Mouse (Mus musculus) intestine, embryonic 14.5 days (tissue): ENCODE results near the gene Anxa7. TPM values are rescaled to one million over a fixed set of nuclear protein-coding genes. Genes with fewer than 3 reads are reported as not detected.

ENCODE experiments used
- ATAC-seq: fragments of 200-750 bp; cut with Nextera tagmentation; replicated peaks from 2 replicates; pipeline ENCODE4 v1.8.0; 2017; ENCODE audit warnings: low read depth, moderate number of reproducible peaks, moderate TSS enrichment, moderate library complexity; ENCODE audit not compliant: low FRiP score, low TSS enrichment
- DNase-seq: peaks from one replicate; pipeline ENCODE4 v3.0.0-alpha.2; 2018; ENCODE audit warnings: low spot score
- H3K27ac ChIP-seq: fragments of 300-500 bp; sonication (generic); 2 replicates; pipeline ENCODE4 v1.5.1; 2014; ENCODE audit warnings: low read depth, mild to moderate bottlenecking, control low read depth
- H3K27me3 ChIP-seq: fragments of 300-500 bp; sonication (generic); replicated peaks from 2 replicates; pipeline ENCODE4 v1.6.1; 2014; ENCODE audit warnings: low read length, control low read depth; ENCODE audit not compliant: control insufficient read depth, insufficient read depth
- H3K36me3 ChIP-seq: fragments of 300-500 bp; sonication (generic); 2 replicates; pipeline ENCODE4 v1.6.1; 2014; ENCODE audit warnings: low read length, control low read depth; ENCODE audit not compliant: control insufficient read depth, insufficient read depth
- H3K4me1 ChIP-seq: fragments of 300-500 bp; sonication (generic); replicated peaks from 2 replicates; pipeline ENCODE4 v1.6.1; 2014; ENCODE audit warnings: low read length, control low read depth, mixed read lengths; ENCODE audit not compliant: control insufficient read depth, insufficient read depth
- H3K4me2 ChIP-seq: fragments of 300-500 bp; sonication (generic); 2 replicates; pipeline ENCODE4 v1.6.1; 2014; ENCODE audit warnings: low read length
- H3K4me3 ChIP-seq: fragments of 300-500 bp; sonication (generic); 2 replicates; pipeline ENCODE4 v1.5.1; 2014; ENCODE audit warnings: low read depth, low read length, control low read depth, mixed read lengths
- H3K9ac ChIP-seq: fragments of 300-500 bp; sonication (generic); 2 replicates; pipeline ENCODE4 v1.6.1; 2014; ENCODE audit warnings: mild to moderate bottlenecking, low read length
- H3K9me3 ChIP-seq: fragments of 300-500 bp; sonication (generic); 2 replicates; pipeline ENCODE4 v1.6.1; 2016; ENCODE audit warnings: low read length, control low read depth; ENCODE audit not compliant: control insufficient read depth
- WGBS: fragments of 180-500 bp; shearing (Covaris S2); extraction: QIAGEN DNeasy Blood & Tissue Kit; methylation state at CpG from one replicate; pipeline ENCODE4 v1.1.7; 2014; 5-methylcytosine and 5-hydroxymethylcytosine counted together
- polyA plus RNA-seq: library from polyadenylated mRNA; unstranded; fragments of >200 nt; fragmentation: Nextera tagmentation; extraction: Ambion mirVana; gene quantifications from 2 replicates; pipeline ENCODE4 v1.2.1, GENCODE M21; 2014

The Anxa7 gene
- polyA plus RNA-seq, 1 experiment from 2014 or later: 41.4 TPM

- Histone ChIP-seq H3K36me3 (peaks cover 17% of the 10 kb centered on the region; the same call in 1 of the 2 replicates), H3K4me2 (no peak overlapping the region), H3K4me1 (no peaks in the 10 kb centered on the region), H3K27me3 (no peaks in the 10 kb centered on the region), H3K9me3 (no peaks in the 10 kb centered on the region), H3K4me3 (no peak overlapping the region), H3K27ac (no peak overlapping the region), H3K9ac (no peak overlapping the region)
- ATAC-seq (no peak), DNase-seq (no peak)
- WGBS: 95% methylated on average over 5 of the region's 5 CpGs
Observed at GRCm38 (mm10) chr14:20452929-20453328, 27.0 kb downstream of the Anxa7 start.

- H3K4me2 ChIP-seq: peak within 1 kb of the TSS; percentile 78
- H3K9ac ChIP-seq: peak within 1 kb of the TSS; percentile 42
- H3K4me1 ChIP-seq: 0 out of 2 replicates have a peak, but pooled peaks cover 3% of the 10 kb centered on the region
- H3K36me3 ChIP-seq: peaks cover 14% of the 10 kb centered on the region; the same call in 1 of the 2 replicates
- H3K4me3 ChIP-seq: peak within 1 kb of the TSS; percentile 42
- ATAC-seq (peak; percentile 64; the same call in 1 of the 2 replicates), DNase-seq (peak; percentile 82)
- WGBS: 2% methylated on average over 15 of the region's 15 CpGs
- H3K9me3 ChIP-seq: no peaks in the 10 kb centered on the region
- no peak within 1 kb of the TSS for H3K27ac ChIP-seq
- no peaks in the 10 kb centered on the region for H3K27me3 ChIP-seq
Observed at GRCm38 (mm10) chr14:20451765-20452331, 28.1 kb downstream of the Anxa7 start, which contains the start of gene Cfap70. Gene Cfap70 (minus strand): TSS chr14:20452226.

DNA sequence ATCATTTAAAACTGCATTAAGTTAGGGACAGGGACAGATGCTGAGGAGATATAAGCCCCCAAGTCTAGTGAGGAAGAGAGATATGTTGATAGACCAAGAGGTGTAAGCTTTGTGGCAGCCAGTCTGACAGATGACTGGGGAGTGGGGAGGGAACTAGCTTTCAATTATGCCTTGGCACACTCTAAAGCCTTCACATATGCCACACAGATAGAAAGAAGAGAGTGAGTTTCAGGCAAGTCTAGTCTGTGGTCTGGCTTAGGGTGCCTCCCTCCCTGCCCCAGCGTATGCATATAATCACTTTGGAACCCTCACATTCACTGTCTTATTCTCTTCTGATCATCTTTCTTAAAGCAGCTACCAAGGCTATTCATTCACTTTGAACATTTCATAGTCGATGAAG lies 28.6 kb downstream of the Anxa7 start:
- Histone ChIP-seq H3K4me2 (peak overlapping the region; percentile 78), H3K4me1 (0 out of 2 replicates have a peak, but pooled peaks cover 3% of the 10 kb centered on the region), H3K27ac (no peak overlapping the region), H3K9me3 (no peaks in the 10 kb centered on the region), H3K4me3 (peak overlapping the region; percentile 42), H3K9ac (peak overlapping the region; percentile 42), H3K36me3 (peaks cover 8% of the 10 kb centered on the region; the same call in 1 of the 2 replicates), H3K27me3 (no peaks in the 10 kb centered on the region)
- 15% methylated on average over 2 of the region's 2 CpGs for WGBS
- ATAC-seq: no peak
- no peak for DNase-seq

GRCm38 (mm10) chr14:20447209-20447608 lies 32.7 kb downstream of the Anxa7 start:
- 0 out of 2 replicates have a peak, but pooled peaks cover 3% of the 10 kb centered on the region for H3K4me1 ChIP-seq
- WGBS: 61% methylated on average over 12 of the region's 12 CpGs
- no peaks in the 10 kb centered on the region for H3K27me3 ChIP-seq
- no peak overlapping the region for H3K4me3 ChIP-seq
- ATAC-seq (no peak), DNase-seq (no peak)
- no peaks in the 10 kb centered on the region for H3K9me3 ChIP-seq
- no peak overlapping the region for H3K9ac ChIP-seq
- H3K36me3 ChIP-seq: no peaks in the 10 kb centered on the region
- no peak overlapping the region for H3K27ac ChIP-seq
- H3K4me2 ChIP-seq: no peak overlapping the region

DNA sequence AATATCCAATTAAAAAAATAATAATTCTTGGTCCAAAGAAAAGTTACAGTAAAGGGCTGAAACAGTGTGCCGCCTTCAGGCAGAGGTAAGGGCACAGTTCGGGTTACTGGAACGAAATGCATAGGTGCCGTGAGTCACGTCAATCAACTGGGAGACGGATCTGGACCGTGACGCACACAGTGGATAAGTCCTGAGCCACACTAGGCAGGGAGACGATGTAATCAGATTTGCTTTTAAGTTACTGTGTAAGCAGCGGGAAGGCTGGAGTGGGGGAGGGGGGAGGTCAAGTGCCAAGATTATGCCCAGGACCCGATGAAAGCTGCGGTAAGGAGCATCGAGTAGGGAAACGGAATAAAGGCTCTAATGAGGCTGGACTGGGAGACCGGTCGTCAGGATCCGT lies 37.7 kb downstream of the Anxa7 start:
- Histone ChIP-seq H3K27me3 (no peaks in the 10 kb centered on the region), H3K9me3 (no peaks in the 10 kb centered on the region), H3K4me2 (no peak overlapping the region), H3K9ac (no peak overlapping the region), H3K27ac (no peak overlapping the region), H3K36me3 (no peaks in the 10 kb centered on the region), H3K4me3 (no peak overlapping the region), H3K4me1 (0 out of 2 replicates have a peak, but pooled peaks cover 2% of the 10 kb centered on the region)
- DNase-seq (no peak), ATAC-seq (no peak)
- 74% methylated on average over 17 of the region's 17 CpGs for WGBS

GRCm38 (mm10) chr14:20436976-20437375 lies 43.0 kb downstream of the Anxa7 start:
- Histone ChIP-seq H3K36me3 (no peaks in the 10 kb centered on the region), H3K4me1 (no peaks in the 10 kb centered on the region), H3K9me3 (no peaks in the 10 kb centered on the region), H3K4me2 (no peak overlapping the region), H3K4me3 (no peak overlapping the region), H3K27ac (no peak overlapping the region), H3K27me3 (no peaks in the 10 kb centered on the region), H3K9ac (no peak overlapping the region)
- WGBS: 58% methylated on average over 6 of the region's 6 CpGs
- DNase-seq (no peak), ATAC-seq (no peak)

DNA sequence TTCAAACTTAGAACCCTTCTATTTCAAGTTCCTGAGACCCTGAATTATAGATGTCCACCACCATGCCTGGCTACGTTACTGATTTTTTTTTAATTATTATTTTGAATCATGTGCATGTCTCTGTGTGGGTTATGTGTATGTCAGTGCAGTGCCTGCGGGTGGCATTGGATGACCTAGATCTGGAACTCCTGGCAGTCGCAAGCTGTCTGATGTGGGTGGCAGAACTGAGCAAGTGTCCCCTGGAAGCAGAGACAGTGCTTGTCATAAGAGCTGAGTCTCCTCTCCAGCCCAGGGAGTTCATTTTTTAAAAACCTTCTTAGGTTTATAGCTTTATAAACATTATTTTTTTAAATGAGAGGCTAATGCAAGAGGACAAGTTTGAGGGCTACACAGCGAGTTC lies 47.5 kb downstream of the Anxa7 start:
- Histone ChIP-seq H3K9ac (no peak overlapping the region), H3K4me1 (no peaks in the 10 kb centered on the region), H3K4me3 (no peak overlapping the region), H3K4me2 (no peak overlapping the region), H3K9me3 (no peaks in the 10 kb centered on the region), H3K36me3 (no peaks in the 10 kb centered on the region), H3K27me3 (no peaks in the 10 kb centered on the region), H3K27ac (no peak overlapping the region)
- WGBS: 78% methylated on average over 4 of the region's 4 CpGs
- ATAC-seq: no peak
- DNase-seq: no peak

DNA sequence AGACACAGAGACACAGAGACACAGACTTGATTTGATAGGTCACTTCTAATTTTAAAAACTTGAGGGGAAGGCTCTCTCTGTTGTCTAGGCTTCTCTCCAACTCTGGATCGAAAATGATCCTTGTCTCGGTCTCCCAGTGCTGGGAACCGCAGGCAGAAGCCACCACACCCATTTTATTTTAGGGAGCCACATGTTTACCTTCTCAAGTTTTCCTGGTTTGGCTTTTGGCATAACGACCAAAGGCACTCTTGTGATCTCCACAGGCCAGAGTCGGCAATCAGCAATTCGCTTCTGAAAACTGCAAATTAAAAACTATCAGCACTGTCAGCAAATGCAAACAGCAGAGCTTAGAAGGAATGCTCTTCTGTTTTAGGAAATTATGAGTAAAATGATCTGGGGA lies 48.2 kb downstream of the Anxa7 start:
- 76% methylated on average over 6 of the region's 6 CpGs for WGBS
- no peak for ATAC-seq
- H3K4me3 ChIP-seq: no peak overlapping the region
- no peaks in the 10 kb centered on the region for H3K4me1 ChIP-seq
- no peak overlapping the region for H3K27ac ChIP-seq
- no peaks in the 10 kb centered on the region for H3K36me3 ChIP-seq
- no peak overlapping the region for H3K4me2 ChIP-seq
- no peaks in the 10 kb centered on the region for H3K9me3 ChIP-seq
- no peak for DNase-seq
- no peak overlapping the region for H3K9ac ChIP-seq
- H3K27me3 ChIP-seq: no peaks in the 10 kb centered on the region

- no peaks in the 10 kb centered on the region for H3K4me1 ChIP-seq
- DNase-seq: no peak
- no peak overlapping the region for H3K27ac ChIP-seq
- no peaks in the 10 kb centered on the region for H3K27me3 ChIP-seq
- no peak for ATAC-seq
- WGBS: 63% methylated on average over 1 of the region's 1 CpGs
- H3K4me2 ChIP-seq: no peak overlapping the region
- H3K9me3 ChIP-seq: no peaks in the 10 kb centered on the region
- no peak overlapping the region for H3K9ac ChIP-seq
- no peaks in the 10 kb centered on the region for H3K36me3 ChIP-seq
- H3K4me3 ChIP-seq: no peak overlapping the region
Observed at GRCm38 (mm10) chr14:20429833-20430232, 50.1 kb downstream of the Anxa7 start.
